Comparison of ENCODE assay signal across 26 mouse cellular contexts in genomic region chr1:91702737-91703136, GRCm38 (mm10).
"Had no signal": no experiment of that assay in that cellular context is flagged by ENCODE, and none has a peak within 500 bp of the region (broad histone marks: within the 10 kb centered on the region; RNA-seq: fewer than 3 reads in every experiment).

No protein-coding gene starts in this region.

- H3K36me3 ChIP-seq: heart, embryonic 10.5 days; heart, embryonic 12.5 days; hindbrain, embryonic 13.5 days; hindbrain, embryonic 15.5 days; intestine, embryonic 15.5 days; kidney, embryonic 15.5 days; limb, embryonic 10.5 days; limb, embryonic 12.5 days; liver, embryonic 13.5 days; liver, embryonic 15.5 days had no signal

- H3K4me3 ChIP-seq: heart, embryonic 10.5 days; heart, embryonic 12.5 days; hindbrain, embryonic 13.5 days; hindbrain, embryonic 15.5 days; intestine, embryonic 15.5 days; kidney, embryonic 15.5 days; layer of hippocampus, adult 2 months; left cerebral cortex, adult 2 months; limb, embryonic 10.5 days; limb, embryonic 12.5 days; liver, embryonic 13.5 days; liver, embryonic 15.5 days had no signal

- H3K4me2 ChIP-seq: heart, embryonic 12.5 days; hindbrain, embryonic 13.5 days; hindbrain, embryonic 15.5 days; intestine, embryonic 15.5 days; kidney, embryonic 15.5 days; limb, embryonic 12.5 days; liver, embryonic 11.5 days; liver, embryonic 13.5 days; liver, embryonic 15.5 days had no signal

- DNase-seq: gastrocnemius, postnatal 14 days; gastrocnemius, postnatal 36 days; heart, adult 18-20 months; heart, postnatal 10 days; kidney, adult 11 months; kidney, adult 2 months; kidney, adult 9 months; kidney, postnatal 10 days; kidney, postnatal 25 days; kidney, postnatal 4 days; liver; liver, embryonic 13.5 days; liver, postnatal 0 days had no signal

- H3K9ac ChIP-seq: heart, embryonic 12.5 days; hindbrain, embryonic 13.5 days; hindbrain, embryonic 15.5 days; intestine, embryonic 15.5 days; kidney, embryonic 15.5 days; limb, embryonic 12.5 days; liver, embryonic 13.5 days; liver, embryonic 15.5 days; liver, postnatal 0 days had no signal

- H3K27ac ChIP-seq: heart, embryonic 10.5 days; hindbrain, embryonic 13.5 days; hindbrain, embryonic 15.5 days; hindbrain, postnatal 0 days; intestine, embryonic 15.5 days; kidney, embryonic 15.5 days; layer of hippocampus, adult 2 months; left cerebral cortex, adult 2 months; limb, embryonic 10.5 days; limb, embryonic 12.5 days; liver, embryonic 13.5 days; liver, embryonic 15.5 days had no signal

- H3K4me1 ChIP-seq: heart, embryonic 12.5 days; hindbrain, embryonic 13.5 days; hindbrain, embryonic 15.5 days; intestine, embryonic 15.5 days; kidney, embryonic 15.5 days; limb, embryonic 10.5 days; limb, embryonic 12.5 days; liver, embryonic 13.5 days; liver, embryonic 15.5 days had no signal

- H3K9me3 ChIP-seq: heart, embryonic 10.5 days; heart, embryonic 12.5 days; hindbrain, embryonic 13.5 days; hindbrain, embryonic 15.5 days; intestine, embryonic 15.5 days; kidney, embryonic 15.5 days; limb, embryonic 10.5 days; limb, embryonic 12.5 days; liver, embryonic 13.5 days; liver, embryonic 15.5 days had no signal

- H3K27me3 ChIP-seq: heart, embryonic 12.5 days; hindbrain, embryonic 13.5 days; hindbrain, embryonic 15.5 days; intestine, embryonic 15.5 days; liver, embryonic 13.5 days; liver, embryonic 15.5 days had no signal

- ATAC-seq: hindbrain, postnatal 0 days; intestine, embryonic 15.5 days; liver, postnatal 0 days had no signal
